Mouse (Mus musculus) midbrain, embryonic 16.5 days (tissue): ENCODE data around the gene Sh3bp5l. TPM values are rescaled to one million over a fixed set of nuclear protein-coding genes. Genes with fewer than 3 reads are reported as not detected.
"Not testable (repeated sequence)": the region's sequence is repeated elsewhere in the genome, so short reads cannot be mapped to it uniquely, and the experiment has no call there.

Source experiments
- ATAC-seq: fragments of 200-750 bp; cut with Nextera tagmentation; 2 replicates; pipeline ENCODE4 v1.8.0; 2017; ENCODE audit warnings: moderate TSS enrichment
- H3K27ac ChIP-seq: fragments of 300-500 bp; sonication (generic); 2 replicates; pipeline ENCODE4 v1.5.1; 2014; ENCODE audit warnings: mild to moderate bottlenecking, low read length, mixed read lengths
- H3K27me3 ChIP-seq: fragments of 300-500 bp; sonication (generic); 2 replicates; pipeline ENCODE4 v1.6.1; 2014; ENCODE audit warnings: low read depth, low read length, mixed read lengths; ENCODE audit not compliant: control insufficient read depth, insufficient read depth
- H3K36me3 ChIP-seq: fragments of 300-500 bp; sonication (generic); 2 replicates; pipeline ENCODE4 v1.6.1; 2014; ENCODE audit warnings: mild to moderate bottlenecking, low read length, moderate library complexity, mixed read lengths; ENCODE audit not compliant: control insufficient read depth, insufficient read depth
- H3K4me1 ChIP-seq: fragments of 300-500 bp; sonication (generic); 2 replicates; pipeline ENCODE4 v1.6.1; 2014; ENCODE audit warnings: mild to moderate bottlenecking, low read length, mixed read lengths; ENCODE audit not compliant: control insufficient read depth, insufficient read depth
- H3K4me2 ChIP-seq: fragments of 300-500 bp; sonication (generic); 2 replicates; pipeline ENCODE4 v1.6.1; 2014; ENCODE audit warnings: mild to moderate bottlenecking, low read length, mixed read lengths
- H3K4me3 ChIP-seq: fragments of 300-500 bp; sonication (generic); 2 replicates; pipeline ENCODE4 v1.5.1; 2014; ENCODE audit warnings: low read depth, mild to moderate bottlenecking, low read length, moderate library complexity, mixed read lengths
- H3K9ac ChIP-seq: fragments of 300-500 bp; sonication (generic); 2 replicates; pipeline ENCODE4 v1.6.1; 2014; ENCODE audit warnings: low read depth, low read length, mixed read lengths
- H3K9me3 ChIP-seq: fragments of 300-500 bp; sonication (generic); replicated peaks from 2 replicates; pipeline ENCODE4 v1.6.1; 2014; ENCODE audit warnings: mild to moderate bottlenecking, low read length, mixed read lengths; ENCODE audit not compliant: control insufficient read depth, poor library complexity, severe bottlenecking
- WGBS: fragments of 180-500 bp; shearing (Covaris S2); extraction: QIAGEN DNeasy Blood & Tissue Kit; methylation state at CpG from one replicate; pipeline ENCODE4 v1.1.7; 2014; 5-methylcytosine and 5-hydroxymethylcytosine counted together
- polyA plus RNA-seq: library from polyadenylated mRNA; unstranded; fragments of >200 nt; fragmentation: Nextera tagmentation; extraction: Ambion mirVana; gene quantifications from 2 replicates; pipeline ENCODE4 v1.2.1, GENCODE M21; 2015

The Sh3bp5l gene
- polyA plus RNA-seq, 1 experiment from 2014 or later, result 52.4 TPM

DNA sequence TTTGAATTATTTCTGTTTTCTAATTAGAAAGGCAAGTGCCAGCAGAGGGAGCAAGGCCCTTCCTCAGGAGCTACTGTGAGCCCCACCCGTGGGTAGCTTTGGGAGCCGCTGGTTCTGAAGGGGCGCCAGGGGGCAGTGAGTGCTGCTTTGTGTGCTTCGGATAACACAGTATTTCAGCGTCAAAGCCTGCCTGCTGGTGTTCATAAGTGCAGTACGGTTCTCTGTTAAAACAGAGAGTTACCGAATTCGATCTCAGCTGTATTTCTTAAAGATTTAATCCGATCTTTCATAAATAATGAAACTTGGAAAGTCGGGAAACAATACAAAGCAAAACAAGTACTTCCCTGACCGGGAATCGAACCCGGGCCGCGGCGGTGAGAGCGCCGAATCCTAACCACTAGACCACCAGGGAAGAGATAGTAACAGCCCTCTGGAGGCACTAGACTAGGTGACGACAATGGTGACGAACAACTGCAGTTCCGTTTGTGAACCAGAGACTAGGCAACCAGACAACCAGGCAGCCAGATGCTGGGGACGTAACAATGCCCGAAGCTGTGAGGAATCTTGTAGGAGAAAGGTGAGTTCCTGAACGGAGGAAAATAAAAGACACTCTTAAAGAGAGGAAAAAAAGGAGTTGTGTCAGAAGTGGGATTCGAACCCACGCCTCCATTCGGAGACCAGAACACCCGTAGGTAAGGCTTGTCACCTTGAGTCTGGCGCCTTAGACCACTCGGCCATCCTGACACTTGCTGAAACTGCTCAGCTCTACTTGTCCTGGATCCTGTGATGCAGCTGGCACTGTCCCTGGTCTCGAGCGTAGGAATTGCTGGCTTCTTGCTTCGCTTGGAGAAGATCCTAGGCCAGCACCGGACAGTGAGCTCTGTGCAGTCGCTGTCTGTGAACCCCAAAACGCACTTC lies 28.4 kb upstream of the Sh3bp5l start:
- Histone ChIP-seq H3K4me2 (peak overlapping the region; percentile 64), H3K4me1 (peaks cover 10% of the 10 kb centered on the region), H3K36me3 (no peaks in the 10 kb centered on the region), H3K9ac (peak overlapping the region; percentile 67), H3K27me3 (no peaks in the 10 kb centered on the region), H3K4me3 (peak overlapping the region; percentile 63), H3K27ac (peak overlapping the region; percentile 88), H3K9me3 (no peaks in the 10 kb centered on the region)
- under 1% methylated on average over 36 of the region's 36 CpGs for WGBS
- peak; percentile 91 for ATAC-seq

DNA sequence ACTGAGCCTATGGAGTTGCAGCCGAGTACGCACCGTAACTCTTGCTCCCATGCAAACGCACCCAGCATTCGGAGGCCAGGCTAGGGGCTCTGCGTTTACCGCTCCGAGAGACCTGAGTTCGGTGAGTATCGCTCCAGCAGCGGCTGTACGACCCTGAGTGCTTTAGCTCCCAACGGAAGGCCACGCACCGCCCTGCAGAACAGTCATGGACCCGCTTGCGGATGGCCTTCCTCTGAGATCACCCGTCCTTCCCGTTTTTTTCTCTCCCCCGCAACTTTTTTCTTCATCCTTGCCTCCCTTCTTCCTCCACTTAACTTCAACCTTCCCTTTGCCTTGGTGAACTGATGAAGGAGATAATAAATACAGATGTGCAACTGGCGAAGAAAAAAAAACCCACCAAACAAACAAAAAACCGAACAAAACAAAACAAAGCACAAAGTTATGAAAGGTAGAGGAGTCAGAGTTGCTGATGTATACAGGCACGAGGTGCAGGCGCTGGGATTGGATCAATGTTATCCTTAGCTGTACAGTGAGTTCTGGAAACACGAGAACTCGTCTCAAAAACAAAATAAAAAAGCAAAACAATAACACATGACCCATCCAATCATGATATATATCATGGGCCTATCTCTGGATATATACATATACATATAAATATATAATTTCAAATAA lies 27.6 kb upstream of the Sh3bp5l start:
- Histone ChIP-seq H3K4me2 (peak overlapping the region; percentile 64), H3K4me3 (peak overlapping the region; percentile 63)
- under 1% methylated on average over 26 of the region's 26 CpGs for WGBS

DNA sequence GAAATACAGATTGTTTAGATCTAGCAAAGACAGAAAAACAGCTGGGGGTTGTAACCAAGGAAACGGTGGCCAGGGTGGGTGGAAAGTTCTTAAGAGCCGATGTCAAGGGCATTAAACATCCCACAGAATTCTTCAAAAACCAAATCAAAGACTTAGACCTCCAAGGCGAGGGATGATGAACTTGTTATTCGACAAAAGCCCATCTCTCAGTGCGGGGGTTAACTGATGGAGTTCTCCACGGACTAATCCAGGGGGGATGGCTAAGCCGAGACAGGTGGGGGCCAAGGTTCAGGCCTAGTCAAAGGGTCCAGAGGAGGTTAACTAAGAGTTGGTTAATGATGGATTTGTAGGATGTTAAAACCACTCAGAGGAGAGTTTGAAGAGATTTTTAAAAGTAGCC lies 26.9 kb upstream of the Sh3bp5l start:
- Histone ChIP-seq H3K9me3 (no peaks in the 10 kb centered on the region), H3K36me3 (no peaks in the 10 kb centered on the region), H3K4me2 (peak overlapping the region; percentile 64), H3K9ac (peak overlapping the region; percentile 22; the same call in 1 of the 2 replicates), H3K4me1 (peaks cover 16% of the 10 kb centered on the region), H3K27ac (no peak overlapping the region), H3K27me3 (no peaks in the 10 kb centered on the region), H3K4me3 (peak overlapping the region; percentile 63)
- ATAC-seq, result no peak
- WGBS, result 4% methylated on average over 7 of the region's 7 CpGs

More for the DNA sequence above, 27.6 kb upstream of the Sh3bp5l start:
- H3K27me3 ChIP-seq, result no peaks in the 10 kb centered on the region
- no peaks in the 10 kb centered on the region for H3K9me3 ChIP-seq
- H3K9ac ChIP-seq, result peak overlapping the region; percentile 67
- H3K27ac ChIP-seq, result peak overlapping the region; percentile 88
- no peaks in the 10 kb centered on the region for H3K36me3 ChIP-seq
- ATAC-seq, result peak; percentile 16; the same call in 1 of the 2 replicates
- peaks cover 13% of the 10 kb centered on the region for H3K4me1 ChIP-seq

DNA sequence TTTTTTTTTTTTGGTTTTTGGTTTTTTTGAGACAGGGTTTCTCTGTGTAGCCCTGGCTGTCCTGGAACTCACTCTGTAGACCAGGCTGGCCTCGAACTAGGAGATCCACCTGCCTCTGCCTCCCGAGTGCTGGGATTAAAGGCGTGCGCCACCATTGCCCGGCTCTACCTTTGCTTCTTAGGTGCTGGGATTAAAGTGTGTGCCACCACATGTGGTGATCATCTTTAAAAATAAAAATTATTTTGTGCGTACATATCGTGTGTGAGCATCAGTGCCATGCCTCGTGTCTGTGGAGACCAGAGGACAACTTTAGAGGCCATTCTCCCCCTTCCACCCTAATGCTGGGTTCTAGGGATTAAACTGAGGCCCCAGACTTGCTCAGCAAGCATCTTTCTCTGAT lies 25.2 kb upstream of the Sh3bp5l start:
- not testable (repeated sequence) for H3K9ac ChIP-seq, ATAC-seq, H3K9me3 ChIP-seq, H3K27me3 ChIP-seq, H3K4me2 ChIP-seq, H3K4me3 ChIP-seq, H3K27ac ChIP-seq, H3K36me3 ChIP-seq
- peaks cover 16% of the 10 kb centered on the region for H3K4me1 ChIP-seq
- 97% methylated on average over 8 of the region's 8 CpGs for WGBS

DNA sequence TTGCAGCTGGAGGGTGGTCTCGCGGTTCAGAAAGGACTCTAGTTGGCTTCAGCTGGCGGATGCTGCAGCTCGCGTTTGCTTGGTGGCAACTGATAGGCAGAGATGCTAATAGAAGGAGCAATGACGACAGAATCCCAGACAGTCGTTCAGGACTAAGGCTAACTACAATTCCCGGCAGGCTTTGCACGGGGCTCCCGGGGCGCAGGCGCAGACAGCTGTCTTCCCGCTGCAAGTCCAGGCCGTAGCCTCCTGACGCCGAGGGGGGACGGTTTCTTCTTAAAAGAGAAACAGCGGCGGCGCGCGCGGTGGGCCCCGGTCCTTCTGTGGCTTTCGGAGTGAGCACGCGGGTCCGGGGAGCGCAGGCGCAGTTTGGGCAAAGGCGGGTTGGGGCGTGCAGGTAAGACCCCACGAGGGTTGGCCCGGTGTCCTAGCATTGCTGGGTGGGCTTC lies 23.6 kb upstream of the Sh3bp5l start, which contains the start of gene Zfp692:
TSS of gene Zfp692 (plus strand) at position 210 of the 449 bp plus-strand sequence.
- peak within 1 kb of the TSS; percentile 76 for H3K27ac ChIP-seq
- H3K9ac ChIP-seq, result peak within 1 kb of the TSS; percentile 80
- peak within 1 kb of the TSS; percentile 96 for H3K4me2 ChIP-seq
- peak within 1 kb of the TSS; percentile 56 for H3K4me3 ChIP-seq
- H3K4me1 ChIP-seq, result peaks cover 16% of the 10 kb centered on the region
- H3K36me3 ChIP-seq, result peaks cover 4% of the 10 kb centered on the region; the same call in 1 of the 2 replicates
- H3K27me3 ChIP-seq, result no peaks in the 10 kb centered on the region
- no peaks in the 10 kb centered on the region for H3K9me3 ChIP-seq
- under 1% methylated on average over 33 of the region's 34 CpGs for WGBS
- ATAC-seq, result peak; percentile 87

DNA sequence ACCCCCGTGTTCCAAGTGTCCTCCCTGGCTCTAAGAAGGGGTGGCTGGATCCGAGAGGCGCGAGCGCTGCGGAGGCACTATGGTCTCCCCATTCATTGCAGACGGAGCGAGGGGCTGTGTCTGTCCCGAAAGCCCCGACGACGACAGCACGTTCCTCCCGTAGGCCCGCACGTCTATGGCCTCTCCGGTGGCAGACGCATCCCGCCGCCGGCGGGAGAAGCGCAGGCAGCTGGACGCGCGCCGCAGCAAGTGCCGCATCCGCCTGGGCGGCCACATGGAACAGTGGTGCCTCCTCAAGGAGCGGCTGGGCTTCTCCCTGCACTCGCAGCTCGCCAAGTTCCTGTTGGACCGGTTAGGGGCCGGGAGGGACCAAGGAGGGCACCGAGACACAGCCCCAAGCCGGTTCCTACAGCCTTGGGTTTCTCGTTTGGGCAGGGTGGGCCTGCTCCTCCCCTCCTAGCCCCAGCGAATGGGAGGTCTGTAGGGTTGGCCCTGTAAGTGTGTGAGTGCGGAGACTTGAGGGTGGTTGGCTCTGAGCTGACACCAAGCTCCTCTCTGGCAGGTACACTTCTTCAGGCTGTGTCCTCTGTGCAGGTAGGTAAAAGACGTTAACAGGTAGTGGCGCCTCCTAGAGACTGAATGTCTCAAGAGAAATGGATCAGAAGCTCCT lies 23.0 kb upstream of the Sh3bp5l start:
- no peaks in the 10 kb centered on the region for H3K27me3 ChIP-seq
- WGBS, result under 1% methylated on average over 38 of the region's 42 CpGs
- peak overlapping the region; percentile 80 for H3K9ac ChIP-seq
- peaks cover 16% of the 10 kb centered on the region for H3K4me1 ChIP-seq
- ATAC-seq, result peak; percentile 60
- peaks cover 4% of the 10 kb centered on the region; the same call in 1 of the 2 replicates for H3K36me3 ChIP-seq
- peak overlapping the region; percentile 96 for H3K4me2 ChIP-seq
- peak overlapping the region; percentile 56 for H3K4me3 ChIP-seq
- no peaks in the 10 kb centered on the region for H3K9me3 ChIP-seq
- H3K27ac ChIP-seq, result peak overlapping the region; percentile 76

DNA sequence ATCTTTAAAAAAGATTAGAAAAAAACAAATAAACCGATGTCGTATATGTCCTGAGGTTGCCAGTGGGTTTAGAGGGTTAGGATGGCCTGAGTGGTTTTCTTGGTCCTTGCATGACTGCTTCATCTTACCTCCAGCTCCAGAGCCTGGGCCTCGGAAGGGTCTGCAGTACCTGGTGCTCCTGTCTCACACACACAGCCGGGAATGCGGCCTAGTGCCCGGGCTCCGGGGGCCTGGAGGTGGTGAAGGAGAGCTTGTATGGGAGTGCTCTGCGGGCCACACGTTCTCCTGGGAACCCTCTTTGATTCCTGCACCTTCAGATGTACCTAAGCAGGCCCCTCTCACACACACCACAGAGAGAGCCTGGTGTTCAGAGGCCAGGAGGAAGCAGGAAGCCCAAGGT lies 21.9 kb upstream of the Sh3bp5l start:
- Histone ChIP-seq H3K9me3 (no peaks in the 10 kb centered on the region), H3K4me1 (peaks cover 13% of the 10 kb centered on the region), H3K27ac (no peak overlapping the region), H3K4me3 (no peak overlapping the region), H3K4me2 (no peak overlapping the region), H3K27me3 (no peaks in the 10 kb centered on the region), H3K9ac (no peak overlapping the region), H3K36me3 (peaks cover 4% of the 10 kb centered on the region; the same call in 1 of the 2 replicates)
- ATAC-seq, result no peak
- 97% methylated on average over 9 of the region's 9 CpGs for WGBS

DNA sequence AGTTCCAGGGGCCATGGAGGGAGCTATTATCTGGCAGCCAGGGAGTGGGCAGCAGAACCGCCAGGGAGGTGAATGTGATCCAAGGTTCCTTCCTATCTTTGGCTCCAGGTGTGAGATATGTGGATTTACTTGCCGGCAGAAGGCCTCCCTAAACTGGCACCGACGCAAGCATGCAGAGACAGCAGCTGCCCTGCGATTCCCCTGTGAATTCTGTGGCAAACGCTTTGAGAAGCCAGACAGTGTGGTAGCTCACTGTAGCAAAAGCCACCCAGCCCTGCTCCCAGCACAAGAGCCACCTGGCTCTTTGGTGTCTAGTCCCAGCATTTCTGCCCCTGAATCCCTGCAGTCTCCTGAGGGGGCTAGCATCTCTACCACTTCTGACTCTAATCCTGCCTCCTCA lies 16.5 kb upstream of the Sh3bp5l start:
- no peaks in the 10 kb centered on the region for H3K27me3 ChIP-seq
- ATAC-seq, result no peak
- no peak overlapping the region for H3K4me2 ChIP-seq
- no peak overlapping the region for H3K4me3 ChIP-seq
- WGBS, result 70% methylated on average over 6 of the region's 6 CpGs
- no peaks in the 10 kb centered on the region for H3K9me3 ChIP-seq
- H3K36me3 ChIP-seq, result peaks cover 25% of the 10 kb centered on the region
- no peak overlapping the region for H3K9ac ChIP-seq
- no peaks in the 10 kb centered on the region for H3K4me1 ChIP-seq
- no peak overlapping the region for H3K27ac ChIP-seq
